Mouse (Mus musculus): ENCODE results near the gene Vps52.
A peak's percentile ranks its signal among the peaks of the same experiment; 100 is the strongest.
"Not testable (repeated sequence)": the region's sequence is repeated elsewhere in the genome, so short reads cannot be mapped to it uniquely, and the experiment has no call there.

Vps52 gene

DNA sequence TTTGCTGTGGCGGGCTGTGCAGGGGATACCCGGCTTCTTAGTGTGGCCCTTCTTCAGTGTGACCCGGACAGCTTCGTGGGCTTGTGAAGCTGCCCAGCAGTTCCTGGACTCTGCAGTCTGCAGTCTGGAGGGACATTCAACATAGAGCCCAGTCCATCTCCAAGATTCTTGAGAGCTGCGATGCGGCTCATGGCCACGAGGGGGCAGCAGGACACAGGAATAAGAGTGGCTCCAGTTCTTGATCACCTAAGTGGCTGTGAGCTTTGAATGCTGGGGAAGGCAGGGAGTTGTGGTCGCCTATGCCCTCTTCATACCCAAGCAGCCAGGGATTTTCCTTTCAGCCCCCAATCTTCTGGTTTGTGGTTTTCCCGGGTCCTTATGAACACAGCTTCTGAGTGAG lies 12.9 kb downstream of the Vps52 start:
- DNase-seq = peak; percentile 68

DNA sequence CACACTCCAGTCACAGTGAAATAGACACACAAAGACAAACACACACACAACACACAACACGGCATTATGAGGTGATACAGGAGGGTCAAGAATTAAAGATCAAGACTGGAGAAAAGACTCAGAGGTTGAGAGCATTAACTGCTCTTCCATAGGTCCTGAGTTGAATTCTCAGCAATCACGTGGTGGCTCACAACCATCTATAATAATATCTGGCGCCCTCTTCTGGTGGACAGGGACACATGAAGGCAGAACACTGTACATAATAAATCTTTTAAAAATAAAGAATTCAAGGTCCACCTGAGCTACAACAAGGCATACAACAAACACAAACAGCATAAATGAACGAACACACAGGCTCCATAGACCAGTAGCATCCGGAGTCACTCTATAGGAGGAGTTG lies 13.3 kb downstream of the Vps52 start:
- DNase-seq = no peak

DNA sequence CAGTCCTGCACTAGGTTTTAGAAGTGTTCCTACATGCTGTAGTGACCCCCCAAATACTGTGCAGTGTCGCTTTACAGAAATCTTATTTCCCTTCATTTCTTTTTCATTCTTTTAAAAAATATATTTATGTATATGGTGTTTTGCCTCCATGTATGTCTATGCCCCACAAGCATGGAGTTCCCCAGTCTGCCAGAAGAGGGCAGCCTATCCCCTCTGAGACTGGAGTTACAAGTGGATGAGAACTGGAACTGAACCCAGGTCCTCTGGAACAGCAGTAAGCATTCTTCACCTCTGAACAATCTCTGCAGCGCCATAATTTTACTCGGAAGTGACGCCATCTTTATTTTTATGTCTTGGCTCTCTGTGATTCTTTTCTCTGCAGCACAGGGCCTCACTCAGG lies 13.8 kb downstream of the Vps52 start:
- no peak for DNase-seq

DNA sequence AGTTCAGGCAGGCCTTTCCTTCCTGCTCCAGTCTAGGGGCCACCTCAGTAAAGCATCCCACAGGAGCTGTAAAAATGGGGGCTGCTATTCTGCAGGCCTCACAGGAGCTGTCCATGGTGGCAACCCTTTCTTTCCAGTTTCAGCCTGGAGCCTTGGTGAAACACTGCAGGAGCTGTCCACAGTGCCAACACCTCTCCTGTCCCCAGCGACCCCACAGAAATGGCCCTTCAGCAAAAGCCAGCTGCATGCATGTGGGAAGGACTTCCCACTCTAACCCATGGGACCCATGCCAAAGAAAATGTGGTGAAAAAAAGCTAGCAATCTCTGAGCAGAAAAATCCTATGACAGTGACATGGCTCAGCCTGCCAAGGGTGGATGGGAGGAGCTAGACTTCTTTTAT lies 17.1 kb downstream of the Vps52 start:
- DNase-seq = no peak

DNA sequence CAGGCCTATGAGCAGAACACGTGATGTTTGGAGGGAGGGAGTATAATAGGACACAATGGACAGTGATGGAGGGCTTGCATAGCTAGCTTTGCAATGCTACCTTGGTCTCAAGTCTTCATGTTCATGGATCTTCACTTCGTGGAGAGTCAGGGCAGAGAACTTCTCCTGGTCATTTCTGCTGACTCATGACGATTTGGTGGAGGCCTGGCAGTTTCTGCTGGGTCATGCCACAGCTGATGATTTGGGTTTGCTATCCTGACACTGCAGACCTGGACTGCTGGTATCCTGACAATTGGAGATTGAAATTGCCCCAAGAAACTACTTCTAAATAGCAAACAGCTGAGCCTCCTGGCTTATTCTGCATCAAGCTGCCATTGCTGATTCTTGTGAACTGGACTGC lies 18.0 kb downstream of the Vps52 start:
- no peak for DNase-seq

DNA sequence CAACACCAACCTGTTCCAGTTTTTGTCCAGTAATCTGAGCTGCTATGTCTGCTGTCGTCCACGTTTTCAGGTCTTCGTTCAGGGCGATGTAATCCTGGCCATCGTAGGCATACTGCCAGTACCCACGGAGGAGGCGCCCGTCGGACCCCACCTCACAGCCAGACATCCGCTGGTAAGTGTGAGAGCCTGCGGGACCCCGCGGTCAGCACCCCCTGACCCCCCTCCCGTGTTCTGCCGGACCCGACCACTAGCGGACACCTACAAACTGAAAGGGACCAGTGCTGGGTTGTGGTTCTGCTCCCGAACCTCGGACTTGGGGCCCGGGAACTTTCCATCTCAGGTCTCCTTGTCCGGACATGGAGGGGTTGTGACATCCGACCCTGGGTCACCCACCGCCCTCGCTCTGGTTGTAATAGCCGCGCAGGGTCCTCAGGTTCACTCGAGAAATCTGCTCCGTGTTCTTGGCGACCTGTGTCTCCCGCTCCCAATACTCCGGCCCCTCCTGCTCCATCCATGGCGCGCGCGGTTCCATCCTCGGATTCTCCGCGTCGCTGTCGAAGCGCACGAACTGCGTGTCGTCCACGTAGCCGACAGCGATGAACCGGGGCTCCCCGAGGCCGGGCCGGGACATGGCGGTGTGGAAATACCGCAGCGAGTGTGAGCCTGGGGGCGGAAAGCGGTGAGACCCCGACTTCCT lies 22.4 kb downstream of the Vps52 start:
- no peak for DNase-seq

DNA sequence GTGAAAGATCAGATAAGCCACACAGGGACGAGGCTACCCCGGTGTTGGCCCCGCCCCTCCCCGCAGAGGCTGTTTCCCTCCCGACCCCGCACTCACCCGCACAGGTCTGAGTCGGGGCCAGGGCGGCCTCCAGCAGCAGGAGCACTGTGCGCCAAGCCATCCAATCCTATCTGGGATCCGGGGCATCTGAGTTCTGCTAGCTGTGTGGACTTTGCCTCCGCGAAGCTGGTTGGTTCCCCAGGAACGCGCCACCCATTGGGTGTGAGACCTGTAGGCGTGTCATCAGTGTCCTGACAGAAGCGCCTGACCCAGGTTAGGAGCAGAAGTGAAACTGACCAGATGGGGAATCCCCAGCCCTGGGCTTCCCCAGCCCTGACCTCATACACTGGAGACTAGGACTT lies 23.0 kb downstream of the Vps52 start:
- DNase-seq = no peak

DNA sequence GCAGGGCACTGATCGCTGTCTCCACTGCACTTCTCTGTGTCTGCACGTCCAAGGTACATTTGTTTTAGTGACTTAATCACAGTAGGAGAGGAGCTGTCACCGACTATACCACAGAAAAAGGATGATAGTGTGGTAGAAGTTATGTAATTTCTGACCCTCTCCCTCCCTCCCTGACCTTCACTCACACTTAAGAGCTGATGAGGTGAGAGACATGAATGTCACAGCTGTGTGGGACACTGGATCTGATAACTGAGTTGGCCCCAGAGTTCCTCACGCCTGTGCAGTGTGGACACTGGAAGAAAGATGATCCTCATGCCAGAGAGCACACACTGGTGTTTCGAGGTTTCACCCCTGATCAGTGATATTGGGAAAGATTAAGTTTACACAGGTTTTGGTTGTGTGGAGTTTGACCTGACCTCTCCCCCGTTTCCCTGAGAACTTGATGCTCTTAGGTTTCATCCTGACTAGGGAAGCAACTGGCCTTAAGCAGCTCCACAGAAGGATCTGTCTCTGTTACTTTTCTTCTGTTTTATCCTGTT lies 24.0 kb downstream of the Vps52 start:
- no peak for DNase-seq

DNA sequence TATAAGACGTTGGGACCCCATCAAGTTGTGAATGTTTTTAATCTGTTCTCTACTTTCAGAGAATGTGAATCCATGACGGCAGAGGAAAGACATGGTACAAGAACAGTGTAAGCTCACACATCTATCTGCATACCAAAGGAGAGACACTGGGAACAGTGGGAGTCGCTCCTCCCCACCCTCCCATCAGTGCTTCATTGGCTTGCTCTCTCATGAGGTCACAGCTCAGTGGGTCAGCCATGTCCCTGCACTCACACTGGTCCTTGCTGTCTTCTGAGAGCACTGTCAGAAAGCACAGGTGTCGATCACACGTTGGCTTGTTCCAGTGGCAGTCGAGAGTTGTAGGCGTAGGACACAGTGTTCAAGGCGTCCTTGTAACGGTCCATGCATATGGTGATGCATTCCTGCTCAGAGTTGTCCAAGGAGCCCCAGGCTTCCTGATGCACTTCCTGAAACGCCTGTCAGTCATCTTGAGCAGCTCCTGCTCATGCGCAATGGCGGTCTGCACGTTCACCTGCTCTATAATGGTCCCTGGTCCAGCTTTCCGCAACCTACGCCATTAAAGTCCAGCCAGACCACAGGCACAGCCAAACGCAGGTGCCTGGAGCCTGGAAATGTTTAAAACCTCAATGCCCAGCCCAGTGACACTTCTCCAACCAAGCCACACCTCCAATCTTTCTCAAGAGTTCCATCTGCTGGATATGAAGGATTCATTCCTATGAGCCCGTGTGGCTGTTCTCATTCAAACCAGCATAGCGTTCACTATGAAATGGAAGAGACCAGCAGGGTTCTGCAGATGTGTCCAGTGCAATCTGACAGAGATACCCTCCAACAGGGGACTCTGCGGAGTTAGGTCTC lies 24.8 kb downstream of the Vps52 start:
- no peak for DNase-seq

DNA sequence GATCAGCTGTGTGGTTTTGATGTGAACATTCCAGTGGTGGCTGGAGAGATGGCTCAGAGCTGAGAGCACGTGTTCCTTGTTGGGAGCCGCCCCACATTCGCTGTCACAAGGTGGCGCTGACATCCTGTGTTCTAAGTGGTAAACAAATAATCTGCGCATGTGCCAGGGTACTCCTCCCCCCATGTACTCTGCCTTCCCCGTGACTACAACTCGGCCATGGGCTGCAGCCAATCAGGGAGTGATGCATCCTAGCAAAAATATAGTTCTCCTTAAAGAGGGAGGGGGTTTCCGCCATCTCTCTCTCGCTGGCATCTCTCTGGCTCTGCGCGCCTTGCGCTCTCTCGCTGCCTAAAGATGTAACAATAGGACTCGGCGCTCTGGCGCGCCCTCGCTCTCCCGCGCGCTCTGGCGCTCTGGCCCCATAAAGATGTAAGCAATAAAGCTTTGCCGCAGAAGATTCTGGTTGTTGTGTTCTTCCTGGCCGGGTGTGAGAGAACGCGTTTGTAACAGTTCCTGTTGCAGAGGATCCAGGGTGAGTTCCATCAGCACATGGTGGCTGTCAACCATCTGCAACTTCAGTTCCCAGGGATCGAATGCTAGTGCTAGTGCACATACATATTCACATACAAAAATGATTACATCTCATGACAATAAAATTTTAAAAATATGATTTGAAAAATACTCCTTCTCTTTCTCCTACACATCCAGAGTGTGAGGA lies 25.7 kb downstream of the Vps52 start:
- peak; percentile 82 for DNase-seq

DNA sequence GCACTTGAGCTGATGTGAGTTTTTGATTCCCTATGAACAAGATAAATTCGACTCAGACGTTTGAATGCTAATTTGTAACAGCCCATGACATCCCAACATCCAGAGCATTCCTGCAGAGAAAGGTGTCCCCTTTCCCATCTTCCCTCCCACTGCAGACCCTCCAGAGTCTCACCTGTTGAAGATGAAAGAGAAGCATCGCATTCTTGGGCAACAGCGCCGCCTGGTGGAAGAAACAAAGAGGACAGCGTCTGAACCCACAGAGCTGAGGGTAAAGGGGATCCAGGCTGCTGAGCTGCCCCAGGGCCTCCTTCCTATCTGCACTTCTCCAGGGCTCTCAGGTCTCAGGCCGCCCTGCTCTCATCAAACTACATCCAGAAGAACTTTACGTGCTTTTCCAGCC lies 26.5 kb downstream of the Vps52 start:
- DNase-seq = peak; percentile 64

DNA sequence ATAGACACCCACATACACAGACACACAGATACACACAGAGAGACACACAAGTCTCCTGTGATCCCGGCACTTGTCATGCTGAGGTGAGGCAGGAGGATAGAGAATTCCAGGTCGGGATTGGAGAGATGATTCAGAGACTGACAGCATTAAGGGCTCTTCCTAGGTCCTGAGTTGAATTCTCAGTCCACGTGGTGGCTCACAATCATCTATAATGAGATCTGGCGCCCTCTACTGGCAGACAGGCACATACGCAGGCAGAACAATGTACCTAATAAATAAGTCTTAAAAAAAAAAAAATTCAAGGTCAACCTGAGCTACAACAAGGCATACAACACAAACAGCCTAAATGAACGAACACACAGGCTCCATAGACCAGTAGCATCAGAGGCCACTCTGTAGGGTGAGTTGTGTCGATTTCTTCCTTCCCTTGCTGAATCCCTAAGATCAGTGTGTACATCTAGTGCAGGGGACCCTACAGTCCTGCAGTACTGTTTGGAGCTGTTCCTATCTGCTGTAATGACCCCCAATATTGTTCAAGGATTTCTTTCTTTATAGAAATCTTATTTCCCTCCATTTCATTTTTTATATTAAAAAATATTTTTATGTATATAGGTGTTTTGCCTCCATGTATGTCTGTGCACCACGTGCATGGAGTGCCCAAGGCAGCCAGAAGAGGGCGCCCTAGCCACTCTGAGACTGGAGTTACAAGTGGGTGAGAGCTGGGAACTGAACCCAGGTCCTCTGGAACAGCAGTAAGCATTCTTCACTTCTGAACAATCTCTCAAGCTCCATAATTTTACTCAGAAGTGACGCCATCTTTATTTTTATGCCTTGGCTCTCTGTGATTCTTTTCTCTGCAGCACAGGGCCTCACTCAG lies 36.4 kb downstream of the Vps52 start:
- peak; percentile 54 for DNase-seq

DNA sequence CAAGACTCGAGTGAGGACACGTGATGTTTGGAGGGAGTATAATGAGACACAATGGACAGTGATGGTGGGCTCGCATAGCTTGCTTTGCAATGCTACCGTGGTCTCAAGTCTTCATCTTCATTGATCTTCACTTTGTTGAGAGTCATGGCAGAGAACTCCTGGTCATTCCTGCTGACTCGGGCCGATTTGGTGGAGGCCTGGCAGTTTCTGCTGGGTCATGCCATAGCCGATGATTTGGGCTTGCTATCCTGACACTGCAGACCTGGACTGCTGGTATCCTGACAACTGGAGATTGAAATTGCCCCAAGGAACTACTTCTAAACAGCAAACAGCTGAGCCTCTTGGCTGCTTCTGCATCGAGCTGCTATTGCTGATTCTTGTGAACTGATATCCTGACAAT lies 39.3 kb downstream of the Vps52 start:
- no peak for DNase-seq

DNA sequence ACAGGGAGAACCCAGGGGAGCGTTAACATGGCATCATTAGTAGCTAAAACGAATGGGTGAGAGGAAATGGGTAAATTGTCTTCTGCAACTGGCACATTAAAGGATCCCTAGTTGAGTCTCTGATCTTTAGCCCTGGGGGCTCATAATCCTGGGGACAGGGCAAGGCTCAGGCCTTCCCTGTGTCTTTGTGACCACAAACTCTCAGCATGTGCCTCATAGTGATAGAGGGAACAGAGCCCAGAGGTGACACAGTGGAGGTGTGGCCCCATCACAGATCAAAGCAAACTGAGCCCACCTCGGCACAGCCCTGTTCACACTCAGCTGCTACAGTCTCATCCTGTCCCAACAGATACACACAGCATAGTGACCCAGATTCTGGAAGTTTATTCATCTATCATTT lies 40.0 kb downstream of the Vps52 start:
- DNase-seq = no peak

DNA sequence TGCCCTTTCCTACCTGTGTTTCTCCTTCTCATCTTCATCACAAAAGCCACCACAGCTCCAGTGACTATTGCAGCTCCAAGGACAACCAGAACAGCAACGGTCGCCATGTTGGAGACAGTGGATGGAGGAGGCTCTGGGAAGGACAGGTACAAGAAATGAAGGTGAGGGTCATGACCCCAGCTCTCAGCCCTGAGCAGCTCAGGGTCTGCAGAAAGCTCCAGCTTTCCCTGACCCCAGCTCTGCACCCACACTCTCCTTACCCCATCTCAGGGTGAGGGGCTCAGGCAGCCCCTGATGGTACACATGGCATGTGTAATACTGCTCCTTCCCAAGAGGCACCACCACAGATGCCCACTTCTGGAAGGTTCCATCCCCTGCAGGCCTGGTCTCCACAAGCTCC lies 41.4 kb downstream of the Vps52 start:
- DNase-seq = not testable (repeated sequence)

DNA sequence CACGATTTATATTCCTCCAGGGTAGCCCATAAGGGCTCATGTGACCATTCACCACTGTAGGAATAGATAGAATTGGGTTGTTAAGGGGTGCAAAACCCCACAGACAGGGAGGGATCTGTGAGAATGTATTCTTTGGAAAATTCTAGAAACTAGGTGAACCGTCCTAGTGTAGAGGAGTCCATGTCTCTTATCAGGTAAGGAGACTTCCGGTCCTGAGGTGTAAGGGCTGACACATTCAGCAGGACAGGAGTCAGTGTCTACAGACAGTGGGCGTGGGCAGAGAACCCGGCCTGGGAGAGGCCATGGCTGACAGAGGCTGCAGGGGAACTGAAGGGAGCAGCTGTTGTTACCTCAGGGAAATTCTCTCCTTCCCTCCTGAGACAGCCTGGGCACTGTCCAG lies 43.1 kb downstream of the Vps52 start:
- DNase-seq = not testable (repeated sequence)

DNA sequence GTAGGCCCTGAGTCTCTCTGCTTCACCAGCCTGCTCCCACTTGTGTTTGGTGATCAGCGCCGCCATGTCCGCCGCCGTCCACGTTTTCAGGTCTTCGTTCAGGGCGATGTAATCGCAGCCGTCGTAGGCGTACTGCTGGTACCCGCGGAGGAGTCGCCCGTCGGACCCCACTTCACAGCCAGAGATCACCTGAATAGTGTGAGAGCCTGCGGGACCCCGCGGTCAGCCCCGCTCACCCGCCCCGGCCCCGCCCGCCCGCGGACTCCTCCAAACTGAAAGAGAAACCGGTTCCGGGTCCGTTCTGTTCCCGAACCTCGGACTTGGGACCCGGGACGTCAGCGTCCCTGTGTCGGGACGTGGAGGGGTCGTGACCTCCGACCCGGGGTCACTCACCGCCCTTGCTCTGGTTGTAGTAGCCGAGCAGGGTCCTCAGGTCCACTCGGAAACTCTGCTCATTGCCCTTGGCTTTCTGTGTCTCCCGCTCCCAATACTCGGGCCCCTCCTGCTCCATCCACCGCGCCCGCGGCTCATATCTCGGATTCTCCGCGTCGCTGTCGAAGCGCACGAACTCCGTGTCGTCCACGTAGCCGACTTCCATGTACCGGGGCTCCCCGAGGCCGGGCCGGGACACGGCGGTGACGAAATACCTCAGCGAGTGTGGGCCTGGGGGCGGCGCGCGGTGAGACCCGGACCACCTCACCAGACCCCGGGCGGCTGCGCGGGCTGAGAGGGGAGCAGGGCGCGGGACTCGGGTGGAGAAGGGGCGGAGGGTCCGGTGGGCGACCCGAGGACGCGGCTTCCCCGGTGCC lies 43.9 kb downstream of the Vps52 start:
- DNase-seq = no peak

DNA sequence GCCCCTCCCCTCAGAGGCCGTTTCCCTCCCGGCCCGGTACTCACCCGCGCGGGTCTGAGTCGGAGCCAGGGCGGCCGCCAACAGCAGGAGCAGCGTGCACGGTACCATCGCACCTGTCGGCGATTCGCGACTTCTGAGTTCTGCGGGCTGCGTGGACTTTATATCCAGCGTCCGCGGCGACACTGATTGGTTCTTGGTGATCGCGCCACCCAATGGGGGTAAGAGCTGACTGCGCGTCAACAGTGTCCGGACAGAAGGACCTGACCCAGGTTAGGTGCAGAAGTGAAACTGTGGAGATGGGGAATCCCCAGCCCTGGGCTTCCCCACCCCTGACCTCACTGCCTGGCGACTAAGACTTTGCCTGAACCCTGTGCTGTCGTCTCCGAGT lies 44.5 kb downstream of the Vps52 start, which contains the start of gene H2-K1:
H2-K1 (minus strand) TSS at position 198 of the 388 bp plus-strand sequence.
- peak; percentile 70 for DNase-seq

DNA sequence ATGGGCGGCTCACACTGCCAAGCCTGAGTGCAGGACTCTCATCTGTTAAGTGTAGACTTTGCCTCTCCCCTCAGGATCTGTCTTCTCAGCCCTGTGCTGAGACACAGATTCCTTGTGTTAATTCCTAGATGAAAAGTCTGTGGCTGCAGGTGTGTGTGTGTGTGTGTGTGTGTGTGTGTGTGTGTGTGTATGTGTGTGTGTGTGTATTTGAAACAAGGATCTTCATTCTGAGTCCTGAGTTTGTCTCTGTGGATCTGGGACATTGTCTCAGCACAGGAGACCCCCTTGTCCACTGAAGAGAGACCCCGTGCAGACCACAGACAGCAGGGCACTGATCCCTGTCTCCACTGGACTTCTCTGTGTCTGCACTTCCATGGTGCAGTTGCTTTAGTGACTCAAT lies 45.2 kb downstream of the Vps52 start:
- not testable (repeated sequence) for DNase-seq

DNA sequence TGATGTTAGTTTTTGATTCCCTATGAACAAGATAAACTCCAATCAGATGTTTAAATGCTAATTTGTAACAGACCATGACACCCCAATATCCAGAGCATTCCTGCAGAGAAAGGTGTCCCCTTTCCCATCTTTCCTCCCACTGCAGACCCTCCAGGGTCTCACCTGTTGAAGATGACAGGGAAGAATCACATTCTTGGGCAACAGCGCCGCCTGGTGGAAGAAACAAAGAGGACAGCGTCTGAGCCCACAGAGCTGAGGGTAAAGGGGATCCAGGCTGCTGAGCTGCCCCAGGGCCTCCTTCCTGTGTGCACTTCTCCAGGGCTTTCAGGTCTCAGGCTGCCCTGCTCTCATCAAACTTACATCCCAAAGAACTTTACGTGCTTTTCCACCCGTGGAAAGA lies 47.8 kb downstream of the Vps52 start:
- peak; percentile 50 for DNase-seq

DNA sequence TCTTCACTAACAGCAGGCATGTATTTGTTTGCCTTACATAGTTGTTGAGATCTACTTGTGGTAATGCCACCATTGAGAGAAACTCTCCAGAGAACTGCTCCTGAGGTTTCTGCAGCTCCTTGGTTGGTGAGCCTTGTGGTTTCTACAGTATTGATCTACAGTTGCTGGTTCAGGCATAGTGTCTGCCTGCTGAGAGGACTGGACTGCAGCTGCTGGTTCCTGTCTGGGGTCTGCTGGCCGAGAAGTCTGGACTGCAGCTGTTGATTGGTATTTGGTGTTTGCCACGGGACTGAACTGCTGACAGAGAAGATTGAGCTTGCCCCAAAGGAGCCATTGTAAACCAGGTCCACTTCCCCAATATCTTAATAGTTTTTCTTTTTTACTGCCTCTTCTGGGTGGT lies 51.0 kb downstream of the Vps52 start:
- DNase-seq = no peak

DNA sequence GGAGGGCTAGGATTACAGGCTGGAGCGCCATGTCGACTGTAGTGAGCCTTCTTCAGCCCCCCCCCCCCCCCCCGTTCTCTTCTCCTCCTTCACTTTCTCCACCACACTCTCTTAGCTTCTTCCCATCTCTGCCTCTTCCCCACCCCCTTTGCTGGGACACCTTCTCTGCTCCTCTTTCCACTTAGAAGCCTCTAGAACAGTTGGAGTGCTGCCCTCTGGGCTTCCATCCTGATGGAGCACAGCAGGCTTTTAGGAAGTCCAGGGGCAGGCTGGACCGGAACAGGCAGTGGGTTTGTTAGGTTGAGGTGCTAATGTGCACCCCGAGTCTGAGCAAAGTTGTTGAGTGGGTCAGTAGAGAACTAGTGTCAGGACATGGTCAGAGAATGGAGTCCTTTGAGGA lies 54.5 kb downstream of the Vps52 start:
- no peak for DNase-seq
